Mouse (Mus musculus) liver, embryonic 15.5 days (tissue): Measurements from ENCODE around the gene Xrcc4. TPM values are rescaled to one million over a fixed set of nuclear protein-coding genes. Genes with fewer than 3 reads are reported as not detected.

Experiments used
- ATAC-seq: fragments of 200-750 bp; cut with Nextera tagmentation; 2 replicates; pipeline ENCODE4 v1.8.0; 2017; ENCODE audit warnings: moderate number of reproducible peaks, mild to moderate bottlenecking, moderate library complexity; ENCODE audit not compliant: insufficient read depth
- H3K27ac ChIP-seq: fragments of 300-500 bp; sonication (generic); replicated peaks from 2 replicates; pipeline ENCODE4 v1.5.1; 2015; ENCODE audit warnings: mild to moderate bottlenecking, inconsistent platforms
- H3K27me3 ChIP-seq: fragments of 300-500 bp; sonication (generic); 2 replicates; pipeline ENCODE4 v1.6.1; 2015; ENCODE audit warnings: mild to moderate bottlenecking, inconsistent platforms
- H3K36me3 ChIP-seq: fragments of 300-500 bp; sonication (generic); replicated peaks from 2 replicates; pipeline ENCODE4 v1.6.1; 2015; ENCODE audit warnings: moderate library complexity, mild to moderate bottlenecking, inconsistent platforms
- H3K4me1 ChIP-seq: fragments of 300-500 bp; sonication (generic); replicated peaks from 2 replicates; pipeline ENCODE4 v1.6.1; 2015; ENCODE audit warnings: inconsistent platforms
- H3K4me2 ChIP-seq: fragments of 300-500 bp; sonication (generic); 2 replicates; pipeline ENCODE4 v1.6.1; 2015; ENCODE audit warnings: moderate library complexity, mild to moderate bottlenecking, inconsistent platforms
- H3K4me3 ChIP-seq: fragments of 300-500 bp; sonication (generic); replicated peaks from 2 replicates; pipeline ENCODE4 v1.5.1; 2015; ENCODE audit warnings: mild to moderate bottlenecking, inconsistent platforms
- H3K9ac ChIP-seq: fragments of 300-500 bp; sonication (generic); 2 replicates; pipeline ENCODE4 v1.6.1; 2015; ENCODE audit warnings: moderate library complexity, mild to moderate bottlenecking, inconsistent platforms
- H3K9me3 ChIP-seq: fragments of 300-500 bp; sonication (generic); replicated peaks from 2 replicates; pipeline ENCODE4 v1.6.1; 2016; ENCODE audit warnings: inconsistent platforms
- WGBS: fragments of 180-500 bp; shearing (Covaris S2); methylation state at CpG from one replicate; pipeline ENCODE4 v1.1.7; 2015; ENCODE audit warnings: mixed read lengths; ENCODE audit not compliant: insufficient replicate concordance; 5-methylcytosine and 5-hydroxymethylcytosine counted together
- polyA plus RNA-seq: library from polyadenylated mRNA; unstranded; fragments of >200 nt; fragmentation: Nextera tagmentation; extraction: Ambion mirVana; gene quantifications from 2 replicates; pipeline ENCODE4 v1.2.1, GENCODE M21; 2015

The Xrcc4 gene
- polyA plus RNA-seq, 1 experiment from 2014 or later, result 5.1 TPM

- H3K27ac ChIP-seq, result no peak overlapping the region
These were observed 210.5 kb downstream of the Xrcc4 start for GRCm38 (mm10) chr13:89878832-89879468.

GRCm38 (mm10) chr13:89875499-89875898, 213.9 kb downstream of the Xrcc4 start:
- Histone ChIP-seq H3K4me2 (no peak overlapping the region), H3K27ac (no peak overlapping the region), H3K9ac (no peak overlapping the region), H3K9me3 (no peaks in the 10 kb centered on the region), H3K36me3 (no peaks in the 10 kb centered on the region), H3K4me3 (no peak overlapping the region), H3K4me1 (no peaks in the 10 kb centered on the region), H3K27me3 (no peaks in the 10 kb centered on the region)
- 46% methylated on average over 4 of the region's 4 CpGs for WGBS
- peak; percentile 63 for ATAC-seq

More at GRCm38 (mm10) chr13:89878832-89879468, 210.5 kb downstream of the Xrcc4 start:
- H3K4me2 ChIP-seq, result no peak overlapping the region
- H3K9ac ChIP-seq, result no peak overlapping the region
- no peaks in the 10 kb centered on the region for H3K36me3 ChIP-seq
- 70% methylated on average over 10 of the region's 10 CpGs for whole genome bisulfite sequencing
- H3K27me3 ChIP-seq, result no peaks in the 10 kb centered on the region
- no peaks in the 10 kb centered on the region for H3K4me1 ChIP-seq
- no peaks in the 10 kb centered on the region for H3K9me3 ChIP-seq
- no peak overlapping the region for H3K4me3 ChIP-seq
- no peak for ATAC-seq

- Histone ChIP-seq H3K36me3 (no peaks in the 10 kb centered on the region), H3K9ac (no peak overlapping the region), H3K27me3 (no peaks in the 10 kb centered on the region), H3K4me1 (no peaks in the 10 kb centered on the region), H3K4me2 (no peak overlapping the region), H3K9me3 (no peaks in the 10 kb centered on the region), H3K4me3 (no peak overlapping the region), H3K27ac (no peak overlapping the region)
- 70% methylated on average over 3 of the region's 3 CpGs for WGBS
- ATAC-seq, result no peak
These were observed 216.7 kb downstream of the Xrcc4 start for GRCm38 (mm10) chr13:89872725-89873124.

GRCm38 (mm10) chr13:89854139-89854538, 235.3 kb downstream of the Xrcc4 start:
- no peak overlapping the region for H3K27ac ChIP-seq
- 70% methylated on average over 5 of the region's 5 CpGs for WGBS

GRCm38 (mm10) chr13:89850746-89851145, 238.7 kb downstream of the Xrcc4 start:
- no peak for ATAC-seq
- no peaks in the 10 kb centered on the region for H3K9me3 ChIP-seq
- H3K4me3 ChIP-seq, result no peak overlapping the region
- no peak overlapping the region for H3K4me2 ChIP-seq
- H3K4me1 ChIP-seq, result no peaks in the 10 kb centered on the region
- WGBS, result 61% methylated on average over 2 of the region's 2 CpGs
- no peaks in the 10 kb centered on the region for H3K36me3 ChIP-seq
- H3K27ac ChIP-seq, result no peak overlapping the region
- H3K9ac ChIP-seq, result no peak overlapping the region
- H3K27me3 ChIP-seq, result no peaks in the 10 kb centered on the region

More at GRCm38 (mm10) chr13:89854139-89854538, 235.3 kb downstream of the Xrcc4 start:
- no peaks in the 10 kb centered on the region for H3K27me3 ChIP-seq
- H3K4me2 ChIP-seq, result no peak overlapping the region
- no peak for ATAC-seq
- no peak overlapping the region for H3K4me3 ChIP-seq
- no peak overlapping the region for H3K9ac ChIP-seq
- H3K4me1 ChIP-seq, result no peaks in the 10 kb centered on the region
- H3K36me3 ChIP-seq, result no peaks in the 10 kb centered on the region
- no peaks in the 10 kb centered on the region for H3K9me3 ChIP-seq

GRCm38 (mm10) chr13:89849955-89850354, 239.5 kb downstream of the Xrcc4 start:
- Histone ChIP-seq H3K36me3 (no peaks in the 10 kb centered on the region), H3K27ac (no peak overlapping the region), H3K9ac (no peak overlapping the region), H3K27me3 (no peaks in the 10 kb centered on the region), H3K9me3 (no peaks in the 10 kb centered on the region), H3K4me1 (no peaks in the 10 kb centered on the region), H3K4me2 (no peak overlapping the region), H3K4me3 (no peak overlapping the region)
- no peak for ATAC-seq
- WGBS, result 65% methylated on average over 1 of the region's 1 CpGs

- Histone ChIP-seq H3K4me1 (no peaks in the 10 kb centered on the region), H3K27ac (no peak overlapping the region)
- WGBS, result 57% methylated on average over 3 of the region's 3 CpGs
These were observed 250.8 kb downstream of the Xrcc4 start for GRCm38 (mm10) chr13:89838635-89839034.

GRCm38 (mm10) chr13:89834485-89834884, 254.9 kb downstream of the Xrcc4 start:
- no peak overlapping the region for H3K9ac ChIP-seq
- no peaks in the 10 kb centered on the region for H3K9me3 ChIP-seq
- no peak overlapping the region for H3K27ac ChIP-seq
- H3K4me3 ChIP-seq, result no peak overlapping the region
- no peaks in the 10 kb centered on the region for H3K36me3 ChIP-seq
- no peaks in the 10 kb centered on the region for H3K4me1 ChIP-seq
- no peak for ATAC-seq
- WGBS, result 54% methylated on average over 3 of the region's 3 CpGs
- no peak overlapping the region for H3K4me2 ChIP-seq
- no peaks in the 10 kb centered on the region for H3K27me3 ChIP-seq

More at GRCm38 (mm10) chr13:89838635-89839034, 250.8 kb downstream of the Xrcc4 start:
- Histone ChIP-seq H3K9me3 (no peaks in the 10 kb centered on the region), H3K4me3 (no peak overlapping the region), H3K36me3 (no peaks in the 10 kb centered on the region), H3K27me3 (no peaks in the 10 kb centered on the region), H3K4me2 (no peak overlapping the region), H3K9ac (no peak overlapping the region)
- no peak for ATAC-seq

GRCm38 (mm10) chr13:89833053-89833670, 256.2 kb downstream of the Xrcc4 start:
- no peaks in the 10 kb centered on the region for H3K9me3 ChIP-seq
- H3K4me1 ChIP-seq, result no peaks in the 10 kb centered on the region
- H3K4me3 ChIP-seq, result no peak overlapping the region
- no peak overlapping the region for H3K9ac ChIP-seq
- no peak overlapping the region for H3K4me2 ChIP-seq
- H3K27me3 ChIP-seq, result no peaks in the 10 kb centered on the region
- H3K36me3 ChIP-seq, result no peaks in the 10 kb centered on the region
- ATAC-seq, result no peak
- no peak overlapping the region for H3K27ac ChIP-seq
- WGBS, result 48% methylated on average over 2 of the region's 2 CpGs

GRCm38 (mm10) chr13:89828429-89828970, 260.9 kb downstream of the Xrcc4 start:
- Histone ChIP-seq H3K9me3 (no peaks in the 10 kb centered on the region), H3K27ac (no peak overlapping the region), H3K4me3 (no peak overlapping the region), H3K27me3 (no peaks in the 10 kb centered on the region), H3K4me1 (no peaks in the 10 kb centered on the region), H3K9ac (no peak overlapping the region), H3K4me2 (no peak overlapping the region), H3K36me3 (no peaks in the 10 kb centered on the region)
- no peak for ATAC-seq
- 42% methylated on average over 3 of the region's 3 CpGs for WGBS

GRCm38 (mm10) chr13:89827838-89828237, 261.6 kb downstream of the Xrcc4 start:
- no peak overlapping the region for H3K9ac ChIP-seq
- no peak for ATAC-seq
- H3K27ac ChIP-seq, result no peak overlapping the region
- no peak overlapping the region for H3K4me3 ChIP-seq
- H3K4me2 ChIP-seq, result no peak overlapping the region
- no peaks in the 10 kb centered on the region for H3K36me3 ChIP-seq
- no peaks in the 10 kb centered on the region for H3K9me3 ChIP-seq
- H3K27me3 ChIP-seq, result no peaks in the 10 kb centered on the region
- WGBS, result 41% methylated on average over 2 of the region's 2 CpGs
- no peaks in the 10 kb centered on the region for H3K4me1 ChIP-seq
